Mouse (Mus musculus): ENCODE measurements around the gene Gp1ba. TPM values are rescaled to one million over a fixed set of nuclear protein-coding genes. Genes with fewer than 3 reads are reported as not detected.

Gp1ba gene
- polyA plus RNA-seq, 1 experiment from 2014 or later, result 0.05 TPM

GRCm38 (mm10) chr11:70663101-70663500, 24.2 kb downstream of the Gp1ba start:
- H3K9me3 ChIP-seq (ENCODE audit: control insufficient read depth, low read length), result no peaks in the 10 kb centered on the region
- no peak overlapping the region for H3K27ac ChIP-seq (ENCODE audit: low read length)
- H3K4me2 ChIP-seq (ENCODE audit: low read depth, low read length), result no peak overlapping the region
- H3K36me3 ChIP-seq (ENCODE audit: control insufficient read depth, insufficient read depth, low read length), result peaks cover 12% of the 10 kb centered on the region
- no peak overlapping the region for H3K4me3 ChIP-seq (ENCODE audit: low read length)
- peaks cover 10% of the 10 kb centered on the region for H3K4me1 ChIP-seq (ENCODE audit: control insufficient read depth, insufficient read depth, low read length)
- no peak for ATAC-seq
- WGBS, result 93% methylated on average over 8 of the region's 8 CpGs
- no peaks in the 10 kb centered on the region for H3K27me3 ChIP-seq (replicated peaks; ENCODE audit: control insufficient read depth, insufficient read depth, low read length)
- H3K9ac ChIP-seq (ENCODE audit: low read depth, low read length), result no peak overlapping the region

- no peaks in the 10 kb centered on the region for H3K27me3 ChIP-seq (replicated peaks; ENCODE audit: control insufficient read depth, insufficient read depth, low read length)
- H3K9ac ChIP-seq (ENCODE audit: low read depth, low read length), result no peak overlapping the region
- peaks cover 5% of the 10 kb centered on the region for H3K4me1 ChIP-seq (ENCODE audit: control insufficient read depth, insufficient read depth, low read length)
- ATAC-seq, result no peak
- H3K4me2 ChIP-seq (ENCODE audit: low read depth, low read length), result no peak overlapping the region
- H3K27ac ChIP-seq (ENCODE audit: low read length), result no peak overlapping the region
- H3K36me3 ChIP-seq (ENCODE audit: control insufficient read depth, insufficient read depth, low read length), result peaks cover 12% of the 10 kb centered on the region
- H3K9me3 ChIP-seq (ENCODE audit: control insufficient read depth, low read length), result no peaks in the 10 kb centered on the region
- H3K4me3 ChIP-seq (ENCODE audit: low read length), result no peak overlapping the region
- WGBS, result 89% methylated on average over 6 of the region's 6 CpGs
Measured at GRCm38 (mm10) chr11:70663957-70664356, 25.0 kb downstream of the Gp1ba start.

GRCm38 (mm10) chr11:70664741-70665140, 25.8 kb downstream of the Gp1ba start:
- Histone ChIP-seq H3K27ac (ENCODE audit: low read length) (no peak overlapping the region), H3K4me1 (ENCODE audit: control insufficient read depth, insufficient read depth, low read length) (peaks cover 2% of the 10 kb centered on the region; the same call in 1 of the 2 replicates), H3K27me3 (replicated peaks; ENCODE audit: control insufficient read depth, insufficient read depth, low read length) (no peaks in the 10 kb centered on the region), H3K9me3 (ENCODE audit: control insufficient read depth, low read length) (no peaks in the 10 kb centered on the region), H3K9ac (ENCODE audit: low read depth, low read length) (no peak overlapping the region), H3K36me3 (ENCODE audit: control insufficient read depth, insufficient read depth, low read length) (peaks cover 12% of the 10 kb centered on the region), H3K4me2 (ENCODE audit: low read depth, low read length) (no peak overlapping the region), H3K4me3 (ENCODE audit: low read length) (no peak overlapping the region)
- 92% methylated on average over 9 of the region's 9 CpGs for WGBS
- no peak for ATAC-seq

GRCm38 (mm10) chr11:70666687-70667086, 27.8 kb downstream of the Gp1ba start:
- WGBS, result 94% methylated on average over 8 of the region's 8 CpGs
- no peak for ATAC-seq
- Histone ChIP-seq H3K9me3 (ENCODE audit: control insufficient read depth, low read length) (no peaks in the 10 kb centered on the region), H3K4me2 (ENCODE audit: low read depth, low read length) (no peak overlapping the region), H3K36me3 (ENCODE audit: control insufficient read depth, insufficient read depth, low read length) (peaks cover 12% of the 10 kb centered on the region), H3K9ac (ENCODE audit: low read depth, low read length) (no peak overlapping the region), H3K4me3 (ENCODE audit: low read length) (no peak overlapping the region), H3K27me3 (replicated peaks; ENCODE audit: control insufficient read depth, insufficient read depth, low read length) (no peaks in the 10 kb centered on the region), H3K4me1 (ENCODE audit: control insufficient read depth, insufficient read depth, low read length) (peaks cover 13% of the 10 kb centered on the region), H3K27ac (ENCODE audit: low read length) (no peak overlapping the region)

GRCm38 (mm10) chr11:70667271-70668150, 28.6 kb downstream of the Gp1ba start:
- Histone ChIP-seq H3K27ac (ENCODE audit: low read length) (peak overlapping the region; percentile 84), H3K36me3 (ENCODE audit: control insufficient read depth, insufficient read depth, low read length) (peaks cover 12% of the 10 kb centered on the region), H3K9ac (ENCODE audit: low read depth, low read length) (peak overlapping the region; percentile 67), H3K9me3 (ENCODE audit: control insufficient read depth, low read length) (no peaks in the 10 kb centered on the region), H3K4me1 (ENCODE audit: control insufficient read depth, insufficient read depth, low read length) (peaks cover 13% of the 10 kb centered on the region), H3K4me2 (ENCODE audit: low read depth, low read length) (peak overlapping the region; percentile 77), H3K27me3 (replicated peaks; ENCODE audit: control insufficient read depth, insufficient read depth, low read length) (no peaks in the 10 kb centered on the region), H3K4me3 (ENCODE audit: low read length) (peak overlapping the region; percentile 71)
- 62% methylated on average over 14 of the region's 14 CpGs for WGBS
- no peak for ATAC-seq

GRCm38 (mm10) chr11:70668335-70668770, 29.4 kb downstream of the Gp1ba start:
- under 1% methylated on average over 15 of the region's 15 CpGs for WGBS
- peak overlapping the region; percentile 77 for H3K4me2 ChIP-seq (ENCODE audit: low read depth, low read length)
- H3K4me1 ChIP-seq (ENCODE audit: control insufficient read depth, insufficient read depth, low read length), result peaks cover 13% of the 10 kb centered on the region
- peak overlapping the region; percentile 71 for H3K4me3 ChIP-seq (ENCODE audit: low read length)
- H3K36me3 ChIP-seq (ENCODE audit: control insufficient read depth, insufficient read depth, low read length), result peaks cover 10% of the 10 kb centered on the region
- H3K27ac ChIP-seq (ENCODE audit: low read length), result peak overlapping the region; percentile 84
- H3K9ac ChIP-seq (ENCODE audit: low read depth, low read length), result peak overlapping the region; percentile 67
- no peaks in the 10 kb centered on the region for H3K9me3 ChIP-seq (ENCODE audit: control insufficient read depth, low read length)
- peak; percentile 68 for ATAC-seq
- no peaks in the 10 kb centered on the region for H3K27me3 ChIP-seq (replicated peaks; ENCODE audit: control insufficient read depth, insufficient read depth, low read length)

GRCm38 (mm10) chr11:70668771-70669505, 30.0 kb downstream of the Gp1ba start, which contains the start of gene Spag7:
Gene Spag7, minus strand, starts transcription at chr11:70669416.
- Histone ChIP-seq H3K4me3 (ENCODE audit: low read length) (peak within 1 kb of the TSS; percentile 71), H3K27me3 (replicated peaks; ENCODE audit: control insufficient read depth, insufficient read depth, low read length) (no peaks in the 10 kb centered on the region), H3K27ac (ENCODE audit: low read length) (peak within 1 kb of the TSS; percentile 98), H3K4me1 (ENCODE audit: control insufficient read depth, insufficient read depth, low read length) (peaks cover 13% of the 10 kb centered on the region), H3K9ac (ENCODE audit: low read depth, low read length) (peak within 1 kb of the TSS; percentile 86), H3K36me3 (ENCODE audit: control insufficient read depth, insufficient read depth, low read length) (peaks cover 12% of the 10 kb centered on the region), H3K9me3 (ENCODE audit: control insufficient read depth, low read length) (no peaks in the 10 kb centered on the region), H3K4me2 (ENCODE audit: low read depth, low read length) (peak within 1 kb of the TSS; percentile 87)
- WGBS, result under 1% methylated on average over 44 of the region's 44 CpGs
- ATAC-seq, result peak; percentile 97

GRCm38 (mm10) chr11:70669582-70670345, 30.8 kb downstream of the Gp1ba start:
- H3K4me3 ChIP-seq (ENCODE audit: low read length), result peak overlapping the region; percentile 71
- H3K4me1 ChIP-seq (ENCODE audit: control insufficient read depth, insufficient read depth, low read length), result peaks cover 13% of the 10 kb centered on the region
- peak; percentile 21 for ATAC-seq
- H3K36me3 ChIP-seq (ENCODE audit: control insufficient read depth, insufficient read depth, low read length), result peaks cover 10% of the 10 kb centered on the region
- H3K9me3 ChIP-seq (ENCODE audit: control insufficient read depth, low read length), result no peaks in the 10 kb centered on the region
- H3K4me2 ChIP-seq (ENCODE audit: low read depth, low read length), result peak overlapping the region; percentile 87
- H3K9ac ChIP-seq (ENCODE audit: low read depth, low read length), result peak overlapping the region; percentile 86
- no peaks in the 10 kb centered on the region for H3K27me3 ChIP-seq (replicated peaks; ENCODE audit: control insufficient read depth, insufficient read depth, low read length)
- peak overlapping the region; percentile 98 for H3K27ac ChIP-seq (ENCODE audit: low read length)
- WGBS, result under 1% methylated on average over 31 of the region's 31 CpGs

GRCm38 (mm10) chr11:70670483-70670882, 31.6 kb downstream of the Gp1ba start:
- Histone ChIP-seq H3K27me3 (replicated peaks; ENCODE audit: control insufficient read depth, insufficient read depth, low read length) (no peaks in the 10 kb centered on the region), H3K36me3 (ENCODE audit: control insufficient read depth, insufficient read depth, low read length) (peaks cover 4% of the 10 kb centered on the region), H3K27ac (ENCODE audit: low read length) (peak overlapping the region; percentile 98), H3K9me3 (ENCODE audit: control insufficient read depth, low read length) (no peaks in the 10 kb centered on the region), H3K4me2 (ENCODE audit: low read depth, low read length) (peak overlapping the region; percentile 87), H3K9ac (ENCODE audit: low read depth, low read length) (peak overlapping the region; percentile 86), H3K4me3 (ENCODE audit: low read length) (peak overlapping the region; percentile 71), H3K4me1 (ENCODE audit: control insufficient read depth, insufficient read depth, low read length) (peaks cover 13% of the 10 kb centered on the region)
- 47% methylated on average over 14 of the region's 14 CpGs for WGBS
- ATAC-seq, result no peak

All from intestine, embryonic 16.5 days (tissue).